Mouse (Mus musculus) bone marrow, adult 2 months (tissue): ENCODE measurements around the gene Ubxn7.

Source experiments
- CTCF ChIP-seq: fragments of 200-500 bp; IDR thresholded peaks from 2 replicates; pipeline ENCODE4 v1.5.1; 2011; ENCODE audit warnings: low read length, control low read depth; ENCODE audit not compliant: control insufficient read depth, insufficient read depth
- POLR2A ChIP-seq: fragments of 200-500 bp; IDR thresholded peaks from 2 replicates; pipeline ENCODE4 v1.6.1; 2011; ENCODE audit warnings: low read depth, mild to moderate bottlenecking, control low read depth, low read length, borderline replicate concordance; ENCODE audit not compliant: control insufficient read depth

GRCm38 (mm10) chr16:32312386-32312785, 19.7 kb upstream of the Ubxn7 start:
- TF ChIP-seq CTCF (no peak), POLR2A (no peak)
